Mouse (Mus musculus) embryonic facial prominence, embryonic 14.5 days (tissue): Measurements from ENCODE around the gene Gm45837. TPM values are rescaled to one million over a fixed set of nuclear protein-coding genes. Genes with fewer than 3 reads are reported as not detected.
A peak's percentile ranks its signal among the peaks of the same experiment; 100 is the strongest.

ENCODE experiments used
- ATAC-seq: fragments of 200-750 bp; cut with Nextera tagmentation; 2 replicates; pipeline ENCODE4 v1.8.0; 2017; ENCODE audit warnings: low read depth, moderate number of reproducible peaks, moderate TSS enrichment
- DNase-seq: peaks from one replicate; pipeline ENCODE4 v3.0.0-alpha.2; 2015; ENCODE audit warnings: low spot score
- H3K27ac ChIP-seq: fragments of 300-500 bp; sonication (generic); replicated peaks from 2 replicates; pipeline ENCODE4 v1.5.1; 2014; ENCODE audit warnings: low read depth, mild to moderate bottlenecking, low read length, moderate library complexity
- H3K27me3 ChIP-seq: fragments of 300-500 bp; sonication (generic); replicated peaks from 2 replicates; pipeline ENCODE4 v1.6.1; 2014; ENCODE audit warnings: low read length; ENCODE audit not compliant: control insufficient read depth, insufficient read depth
- H3K36me3 ChIP-seq: fragments of 300-500 bp; sonication (generic); 2 replicates; pipeline ENCODE4 v1.6.1; 2014; ENCODE audit warnings: low read length, mixed read lengths; ENCODE audit not compliant: control insufficient read depth, insufficient read depth
- H3K4me1 ChIP-seq: fragments of 300-500 bp; sonication (generic); 2 replicates; pipeline ENCODE4 v1.6.1; 2014; ENCODE audit warnings: antibody characterized with exemption, low read length; ENCODE audit not compliant: control insufficient read depth, insufficient read depth
- H3K4me2 ChIP-seq: fragments of 300-500 bp; sonication (generic); 2 replicates; pipeline ENCODE4 v1.6.1; 2014; ENCODE audit warnings: low read depth, mild to moderate bottlenecking, low read length, moderate library complexity, mixed read lengths
- H3K4me3 ChIP-seq: fragments of 300-500 bp; sonication (generic); 2 replicates; pipeline ENCODE4 v1.5.1; 2014; ENCODE audit warnings: low read depth, mild to moderate bottlenecking, low read length
- H3K9ac ChIP-seq: fragments of 300-500 bp; sonication (generic); 2 replicates; pipeline ENCODE4 v1.6.1; 2014; ENCODE audit warnings: low read depth, mild to moderate bottlenecking, low read length, moderate library complexity, mixed read lengths
- H3K9me3 ChIP-seq: fragments of 300-500 bp; sonication (generic); 2 replicates; pipeline ENCODE4 v1.6.1; 2016; ENCODE audit warnings: low read length; ENCODE audit not compliant: control insufficient read depth
- WGBS: fragments of 180-500 bp; shearing (Covaris S2); extraction: QIAGEN DNeasy Blood & Tissue Kit; methylation state at CpG from one replicate; pipeline ENCODE4 v1.1.7; 2014; 5-methylcytosine and 5-hydroxymethylcytosine counted together
- polyA plus RNA-seq: library from polyadenylated mRNA; unstranded; fragments of >200 nt; fragmentation: Nextera tagmentation; extraction: Ambion mirVana; gene quantifications from 2 replicates; pipeline ENCODE4 v1.2.1, GENCODE M21; 2014

The Gm45837 gene
- polyA plus RNA-seq, 1 experiment from 2014 or later = not detected

DNA sequence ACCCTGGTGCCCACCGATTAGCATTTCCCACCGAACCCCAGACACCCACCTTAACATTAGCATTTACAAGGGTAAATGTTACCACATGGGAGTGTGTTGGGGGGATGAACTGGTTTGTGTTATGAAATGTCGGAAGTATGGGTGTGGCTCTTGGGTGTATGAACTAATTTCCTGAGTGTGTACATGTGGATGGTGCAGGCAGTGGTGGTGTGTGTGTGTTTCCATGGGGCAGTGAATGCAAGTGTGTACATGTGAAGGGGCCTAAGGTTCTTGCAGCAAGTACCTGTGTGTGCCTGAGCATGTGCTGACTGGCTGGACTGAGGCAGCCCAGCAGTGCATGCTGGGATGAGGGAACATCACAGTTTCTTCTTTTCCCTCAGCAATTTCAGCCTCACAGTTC, 87.7 kb downstream of the Gm45837 start:
- DNase-seq = no peak
- H3K36me3 ChIP-seq = no peaks in the 10 kb centered on the region
- H3K27ac ChIP-seq = no peak overlapping the region
- H3K4me2 ChIP-seq = no peak overlapping the region
- no peak overlapping the region for H3K4me3 ChIP-seq
- H3K27me3 ChIP-seq = peaks cover 2% of the 10 kb centered on the region; the same call in 1 of the 2 replicates
- WGBS = 60% methylated on average over 3 of the region's 3 CpGs
- 0 out of 2 replicates have a peak, but pooled peaks cover 2% of the 10 kb centered on the region for H3K9me3 ChIP-seq
- no peaks in the 10 kb centered on the region for H3K4me1 ChIP-seq
- no peak for ATAC-seq
- no peak overlapping the region for H3K9ac ChIP-seq

DNA sequence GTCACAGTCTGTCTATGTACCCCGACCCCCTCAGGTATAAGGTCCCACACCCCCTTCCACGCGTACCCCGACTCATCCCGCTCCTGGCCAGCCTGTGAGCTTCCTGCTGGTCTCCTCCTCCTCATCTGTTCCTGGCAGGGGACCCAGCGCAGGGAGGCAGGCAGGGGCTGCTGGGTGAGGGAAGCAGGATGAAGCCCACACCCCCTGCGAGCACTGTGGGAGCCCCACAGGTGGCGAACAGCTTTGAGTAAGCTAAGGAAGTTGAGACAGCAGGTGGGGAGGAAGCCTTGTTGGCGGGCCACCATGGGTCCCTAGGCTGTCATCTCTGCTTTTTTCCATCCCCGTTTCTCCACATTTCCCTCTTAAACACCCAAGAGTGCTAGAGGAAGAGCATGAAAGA, 88.6 kb downstream of the Gm45837 start:
- WGBS = 34% methylated on average over 10 of the region's 10 CpGs
- ATAC-seq (no peak), DNase-seq (no peak)
- Histone ChIP-seq H3K27ac (no peak overlapping the region), H3K4me3 (no peak overlapping the region), H3K9ac (no peak overlapping the region), H3K4me2 (no peak overlapping the region), H3K9me3 (0 out of 2 replicates have a peak, but pooled peaks cover 2% of the 10 kb centered on the region), H3K4me1 (0 out of 2 replicates have a peak, but pooled peaks cover 4% of the 10 kb centered on the region), H3K27me3 (peaks cover 11% of the 10 kb centered on the region), H3K36me3 (no peaks in the 10 kb centered on the region)

GRCm38 (mm10) chr7:101499701-101500100, 89.0 kb downstream of the Gm45837 start:
- H3K4me3 ChIP-seq = no peak overlapping the region
- WGBS = 74% methylated on average over 9 of the region's 9 CpGs
- H3K27ac ChIP-seq = no peak overlapping the region
- H3K9me3 ChIP-seq = 0 out of 2 replicates have a peak, but pooled peaks cover 2% of the 10 kb centered on the region
- ATAC-seq (no peak), DNase-seq (no peak)
- 0 out of 2 replicates have a peak, but pooled peaks cover 8% of the 10 kb centered on the region for H3K4me1 ChIP-seq
- no peak overlapping the region for H3K9ac ChIP-seq
- H3K36me3 ChIP-seq = no peaks in the 10 kb centered on the region
- H3K27me3 ChIP-seq = peaks cover 15% of the 10 kb centered on the region
- no peak overlapping the region for H3K4me2 ChIP-seq

DNA sequence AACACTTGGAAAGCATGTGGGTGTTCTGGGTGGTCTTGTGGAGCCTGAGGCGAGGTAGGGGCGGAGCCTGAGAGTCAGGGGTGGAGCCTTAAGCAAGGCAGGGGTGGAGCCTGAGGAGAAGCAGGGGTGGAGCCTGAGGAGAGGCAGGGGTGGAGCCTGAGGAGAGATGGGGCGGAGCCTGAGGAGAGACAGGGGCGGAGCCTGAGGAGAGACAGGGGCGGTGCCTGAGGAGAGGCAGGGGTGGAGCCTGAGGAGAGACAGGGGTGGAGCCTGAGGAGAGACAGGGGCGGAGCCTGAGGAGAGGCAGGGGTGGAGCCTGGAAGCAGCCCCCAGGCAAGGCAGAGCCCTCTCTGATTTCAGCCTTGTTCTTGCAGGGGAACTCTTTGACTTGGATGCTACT, 90.5 kb downstream of the Gm45837 start:
- peaks cover 17% of the 10 kb centered on the region for H3K27me3 ChIP-seq
- H3K4me1 ChIP-seq = 0 out of 2 replicates have a peak, but pooled peaks cover 8% of the 10 kb centered on the region
- H3K9ac ChIP-seq = no peak overlapping the region
- DNase-seq (no peak), ATAC-seq (no peak)
- no peak overlapping the region for H3K27ac ChIP-seq
- H3K4me3 ChIP-seq = no peak overlapping the region
- H3K9me3 ChIP-seq = 0 out of 2 replicates have a peak, but pooled peaks cover 2% of the 10 kb centered on the region
- H3K36me3 ChIP-seq = no peaks in the 10 kb centered on the region
- H3K4me2 ChIP-seq = no peak overlapping the region
- 73% methylated on average over 6 of the region's 6 CpGs for WGBS

- 63% methylated on average over 6 of the region's 6 CpGs for WGBS
- Histone ChIP-seq H3K27ac (no peak overlapping the region), H3K4me1 (0 out of 2 replicates have a peak, but pooled peaks cover 8% of the 10 kb centered on the region), H3K4me3 (no peak overlapping the region), H3K27me3 (peaks cover 17% of the 10 kb centered on the region), H3K4me2 (no peak overlapping the region), H3K36me3 (no peaks in the 10 kb centered on the region), H3K9me3 (0 out of 2 replicates have a peak, but pooled peaks cover 2% of the 10 kb centered on the region), H3K9ac (no peak overlapping the region)
- ATAC-seq = no peak
- DNase-seq = no peak
Measured at GRCm38 (mm10) chr7:101501675-101502074, 91.0 kb downstream of the Gm45837 start.

DNA sequence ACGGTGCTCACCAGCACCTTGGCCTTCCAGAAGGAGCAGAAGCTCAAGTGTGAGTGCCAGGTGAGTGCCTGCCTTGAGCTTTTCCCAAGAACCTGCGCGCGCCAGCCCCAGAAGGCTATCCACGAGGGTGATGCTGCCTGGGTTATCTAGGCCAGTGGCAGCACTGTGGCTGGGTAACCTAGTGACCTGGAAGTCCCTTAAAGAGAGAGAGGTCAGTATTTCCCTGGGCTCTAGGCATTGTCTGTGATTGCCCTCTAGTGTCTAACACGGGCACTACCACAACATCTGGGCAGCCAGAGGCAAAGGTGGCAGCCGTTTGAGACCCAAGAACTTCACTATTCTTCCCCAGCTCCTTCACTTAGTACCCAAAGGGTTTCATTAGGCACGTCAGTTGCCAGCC, 92.7 kb downstream of the Gm45837 start:
- Histone ChIP-seq H3K27me3 (peaks cover 17% of the 10 kb centered on the region), H3K4me1 (0 out of 2 replicates have a peak, but pooled peaks cover 8% of the 10 kb centered on the region), H3K4me2 (no peak overlapping the region), H3K4me3 (no peak overlapping the region), H3K9ac (no peak overlapping the region), H3K36me3 (no peaks in the 10 kb centered on the region), H3K27ac (no peak overlapping the region), H3K9me3 (0 out of 2 replicates have a peak, but pooled peaks cover 2% of the 10 kb centered on the region)
- ATAC-seq = no peak
- peak; percentile 44 for DNase-seq
- 25% methylated on average over 8 of the region's 8 CpGs for WGBS

- DNase-seq = no peak
- Histone ChIP-seq H3K4me1 (0 out of 2 replicates have a peak, but pooled peaks cover 8% of the 10 kb centered on the region), H3K4me2 (peak overlapping the region; percentile 53; the same call in 1 of the 2 replicates), H3K27me3 (peaks cover 17% of the 10 kb centered on the region), H3K4me3 (no peak overlapping the region), H3K9ac (no peak overlapping the region), H3K27ac (no peak overlapping the region), H3K36me3 (no peaks in the 10 kb centered on the region), H3K9me3 (0 out of 2 replicates have a peak, but pooled peaks cover 2% of the 10 kb centered on the region)
- ATAC-seq = no peak
- 34% methylated on average over 7 of the region's 7 CpGs for WGBS
Measured at GRCm38 (mm10) chr7:101503803-101504202, 93.1 kb downstream of the Gm45837 start.

- DNase-seq (peak; percentile 32), ATAC-seq (no peak)
- H3K4me1 ChIP-seq = 0 out of 2 replicates have a peak, but pooled peaks cover 8% of the 10 kb centered on the region
- peak overlapping the region; percentile 32; the same call in 1 of the 2 replicates for H3K9ac ChIP-seq
- no peaks in the 10 kb centered on the region for H3K36me3 ChIP-seq
- 0 out of 2 replicates have a peak, but pooled peaks cover 2% of the 10 kb centered on the region for H3K9me3 ChIP-seq
- H3K4me3 ChIP-seq = peak overlapping the region; percentile 32
- H3K27ac ChIP-seq = no peak overlapping the region
- 11% methylated on average over 24 of the region's 24 CpGs for WGBS
- H3K27me3 ChIP-seq = peaks cover 17% of the 10 kb centered on the region
- peak overlapping the region; percentile 53 for H3K4me2 ChIP-seq
Measured at GRCm38 (mm10) chr7:101504507-101504906, 93.8 kb downstream of the Gm45837 start.

DNA sequence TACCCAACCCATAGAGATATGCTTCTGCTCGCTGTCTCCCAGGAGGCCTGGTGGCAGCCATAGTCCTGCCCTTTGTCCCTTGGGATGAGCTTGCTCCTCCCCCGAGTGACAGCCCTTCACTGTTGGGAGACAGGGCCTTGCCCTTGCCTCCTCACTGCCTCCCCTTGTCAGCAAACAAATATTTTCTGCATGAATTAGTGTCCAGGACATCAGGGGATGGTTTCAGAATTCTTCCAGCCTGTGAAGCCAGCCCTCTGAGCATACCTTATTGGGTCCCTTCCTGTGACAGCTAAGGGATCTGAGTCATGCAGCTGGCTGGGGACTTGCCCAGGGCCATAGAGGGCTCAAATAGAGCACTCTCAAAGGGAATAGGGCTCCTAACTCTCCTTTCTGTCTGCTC, 98.5 kb downstream of the Gm45837 start:
- DNase-seq (no peak), ATAC-seq (no peak)
- Histone ChIP-seq H3K4me2 (no peak overlapping the region), H3K27me3 (peaks cover 7% of the 10 kb centered on the region), H3K9me3 (no peaks in the 10 kb centered on the region), H3K9ac (no peak overlapping the region), H3K27ac (no peak overlapping the region), H3K4me1 (0 out of 2 replicates have a peak, but pooled peaks cover 5% of the 10 kb centered on the region), H3K36me3 (no peaks in the 10 kb centered on the region), H3K4me3 (no peak overlapping the region)
- WGBS = 81% methylated on average over 2 of the region's 2 CpGs
